ENCODE assay signal across 8 mouse cellular contexts in genomic region chr4:48473651-48474011, GRCm38 (mm10). TPM values are rescaled to one million over a fixed set of nuclear protein-coding genes. Genes with fewer than 3 reads are reported as not detected.
DNase-seq lines count a peak whose midpoint lies in the region; ATAC-seq and TF ChIP-seq lines count a peak whose summit lies in the region.

No protein-coding gene starts in this region.

- ATAC-seq in heart, embryonic 12.5 days (ENCODE audit: insufficient number of reproducible peaks, low FRiP score): no peak
- ATAC-seq in CD4-positive, CD25-positive, alpha-beta regulatory T cell, adult 4 months: peak; percentile 56
- peak; percentile 25; the same call in 1 of the 2 replicates for ATAC-seq in forebrain, embryonic 14.5 days
- no peak for ATAC-seq in liver, embryonic 14.5 days (ENCODE audit: insufficient read depth)
- ATAC-seq in granulocyte monocyte progenitor cell, adult 5-6 weeks (replicated peaks; ENCODE audit: poor library complexity, severe bottlenecking): no peak

- no peaks in the 10 kb centered on the region for H3K9me3 ChIP-seq in heart, embryonic 12.5 days (replicated peaks)
- H3K9me3 ChIP-seq in forebrain, embryonic 14.5 days (replicated peaks; ENCODE audit: control insufficient read depth, low read length): no peaks in the 10 kb centered on the region
- H3K9me3 ChIP-seq in liver, embryonic 14.5 days (ENCODE audit: control insufficient read depth, low read length): no peaks in the 10 kb centered on the region

- H3K27me3 ChIP-seq in heart, embryonic 12.5 days (replicated peaks): no peaks in the 10 kb centered on the region
- H3K27me3 ChIP-seq in forebrain, embryonic 14.5 days (replicated peaks; ENCODE audit: control insufficient read depth, insufficient read depth, low read length): no peaks in the 10 kb centered on the region
- H3K27me3 ChIP-seq in liver, embryonic 14.5 days (ENCODE audit: control insufficient read depth, insufficient read depth, low read length): no peaks in the 10 kb centered on the region; the same call in 1 of the 2 replicates

- no peak for TF ChIP-seq CTCF in liver, embryonic 14.5 days (IDR thresholded peaks at IDR 0.05; ENCODE audit: low read depth)

- H3K4me3 ChIP-seq in heart, embryonic 12.5 days: peak overlapping the region; percentile 100
- H3K4me3 ChIP-seq in forebrain, embryonic 14.5 days (ENCODE audit: low read depth, low read length): peak overlapping the region; percentile 97
- H3K4me3 ChIP-seq in liver, embryonic 14.5 days (ENCODE audit: insufficient read depth in 1 of 2, low read depth in 2 of 2, low read length in 2 of 2): peak overlapping the region; percentile 95 to 98

- H3K4me2 ChIP-seq in heart, embryonic 12.5 days: peak overlapping the region; percentile 77
- H3K4me2 ChIP-seq in forebrain, embryonic 14.5 days (ENCODE audit: low read length): peak overlapping the region; percentile 77
- peak overlapping the region; percentile 94 for H3K4me2 ChIP-seq in liver, embryonic 14.5 days (ENCODE audit: low read depth)

- peaks cover 1% of the 10 kb centered on the region for H3K36me3 ChIP-seq in heart, embryonic 12.5 days
- 0 out of 2 replicates have a peak, but pooled peaks cover 2% of the 10 kb centered on the region for H3K36me3 ChIP-seq in forebrain, embryonic 14.5 days (ENCODE audit: control insufficient read depth, insufficient read depth, low read length)
- H3K36me3 ChIP-seq in liver, embryonic 14.5 days (replicated peaks; ENCODE audit: control insufficient read depth, insufficient read depth, low read depth): peaks cover 1% of the 10 kb centered on the region

- no peak for DNase-seq in heart, adult 18-20 months
- DNase-seq in forebrain, embryonic 14.5 days (ENCODE audit: low spot score): no peak
- DNase-seq in liver, embryonic 14.5 days (ENCODE audit: low read depth in 3 of 3, low spot score in 3 of 3): no peak
- no peak for DNase-seq in urinary bladder, postnatal 25 days (ENCODE audit: low spot score)
- no peak for DNase-seq in thymus, postnatal 10 days (ENCODE audit: low spot score in 2 of 2)

- H3K4me1 ChIP-seq in heart, embryonic 12.5 days (replicated peaks): peaks cover 15% of the 10 kb centered on the region
- H3K4me1 ChIP-seq in forebrain, embryonic 14.5 days (ENCODE audit: control insufficient read depth, insufficient read depth, low read length): peaks cover 14% of the 10 kb centered on the region
- peaks cover 2 to 11% of the 10 kb centered on the region in 2 experiments; a peak in 3 of 4 replicates for H3K4me1 ChIP-seq in liver, embryonic 14.5 days (replicated peaks; ENCODE audit: control insufficient read depth in 2 of 2, insufficient read depth in 2 of 2, low read length in 1 of 2)

- 73% methylated on average over 2 of the region's 2 CpGs for WGBS in heart, embryonic 12.5 days
- 76% methylated on average over 2 of the region's 2 CpGs for WGBS in forebrain, embryonic 14.5 days
- 63% methylated on average over 2 of the region's 2 CpGs for WGBS in liver, embryonic 14.5 days (ENCODE audit: insufficient replicate concordance)

- TF ChIP-seq EP300 in liver, embryonic 14.5 days (IDR thresholded peaks at IDR 0.05; ENCODE audit: low read depth): no peak

- H3K9ac ChIP-seq in heart, embryonic 12.5 days: peak overlapping the region; percentile 97; the same call in 1 of the 2 replicates
- peak overlapping the region; percentile 92 for H3K9ac ChIP-seq in forebrain, embryonic 14.5 days (ENCODE audit: low read length)
- peak overlapping the region; percentile 45 for H3K9ac ChIP-seq in liver, embryonic 14.5 days (replicated peaks)

- H3K27ac ChIP-seq in heart, embryonic 12.5 days (ENCODE audit: poor library complexity, severe bottlenecking): no peak overlapping the region
- H3K27ac ChIP-seq in forebrain, embryonic 14.5 days (ENCODE audit: low read depth, low read length): no peak overlapping the region
- no peak overlapping the region for H3K27ac ChIP-seq in liver, embryonic 14.5 days

RNA-seq across cellular contexts. Expression of gene Tex10, which starts 0.4 kb away (rescaled TPM):
- 37.9 and 39.1 TPM in 2 replicates for polyA plus RNA-seq in heart, embryonic 12.5 days (2016; fragmentation: Nextera tagmentation; extraction: Ambion mirVana)
- 1 to 10 TPM; 6.9 to 9.3 TPM for total RNA-seq in heart, adult 18-20 months (2021)
- polyA plus RNA-seq in CD4-positive, CD25-positive, alpha-beta regulatory T cell, adult 4 months (2017; shearing (Covaris generic)): 10 to 100 TPM; 70.8 to 77.0 TPM
- polyA plus RNA-seq in forebrain, embryonic 14.5 days (2014; fragmentation: Nextera tagmentation; extraction: Ambion mirVana): 55.6 and 61.4 TPM in 2 replicates
- polyA plus RNA-seq in liver, embryonic 14.5 days (2012; rRNA removed): 7.8 and 10.5 TPM in 2 replicates
- 21.9 and 23.4 TPM in 2 replicates for polyA plus RNA-seq in liver, embryonic 14.5 days (2014; fragmentation: Nextera tagmentation; extraction: Ambion mirVana)
- total RNA-seq in granulocyte monocyte progenitor cell, adult 5-6 weeks (2014; fragmentation: Nextera tagmentation): 45.3 and 55.8 TPM in 2 replicates
- 40.6 and 54.1 TPM in 2 replicates for total RNA-seq in granulocyte monocyte progenitor cell, adult 5-6 weeks (2017)

Comparison
In these comparisons a context has a peak if more than half of its experiments do, and no peak if none do; other contexts are left out.
1. ATAC-seq: peak in CD4-positive, CD25-positive, alpha-beta regulatory T cell, adult 4 months (single experiment) and forebrain, embryonic 14.5 days (single experiment); none in heart, embryonic 12.5 days (single experiment), liver, embryonic 14.5 days (single experiment) and granulocyte monocyte progenitor cell, adult 5-6 weeks (single experiment).
2. H3K9ac ChIP-seq: peak in every context shown above with its lines; median percentile 97 in heart, embryonic 12.5 days; 92 in forebrain, embryonic 14.5 days; 45 in liver, embryonic 14.5 days.
3. Peak in every context shown above with its lines, with median percentiles within 50 percentile points of each other: H3K4me2 ChIP-seq and H3K4me3 ChIP-seq.